Mouse (Mus musculus): ENCODE data around the gene Grin2c.

GRCm38 (mm10) chr11:115231168-115231915 is 35.7 kb downstream of the Grin2c start:
- TF ChIP-seq GATA1 (IDR thresholded peaks at IDR 0.05; ENCODE audit: low read length) (no peak), TAL1 (IDR thresholded peaks at IDR 0.05; ENCODE audit: low read length) (no peak)

Data from erythroblast, embryonic 14.5 days (primary cell).